Mouse (Mus musculus): ENCODE results near the gene Nfkb1. TPM values are rescaled to one million over a fixed set of nuclear protein-coding genes. Genes with fewer than 3 reads are reported as not detected.

The Nfkb1 gene
- polyA plus RNA-seq (2012; ENCODE audit: insufficient read depth, insufficient read length, missing spikeins), result 106 and 111 TPM in 2 replicates

- TF ChIP-seq CTCF (IDR thresholded peaks at IDR 0.05; ENCODE audit: low read depth, low read length) (no peak), POLR2A (IDR thresholded peaks at IDR 0.05; ENCODE audit: borderline replicate concordance, low read depth, low read length) (no peak)
- peak within 1 kb of the TSS; percentile 84 for H3K27ac ChIP-seq (ENCODE audit: insufficient read depth, low read depth, low read length)
- H3K4me3 ChIP-seq (ENCODE audit: insufficient read depth, low read length), result peak within 1 kb of the TSS; percentile 93
- H3K4me1 ChIP-seq (ENCODE audit: control insufficient read depth, insufficient read depth, low read length), result peaks cover 29% of the 10 kb centered on the region
These were observed at the start of gene Nfkb1 for GRCm38 (mm10) chr3:135691191-135692131. Gene Nfkb1, minus strand, starts transcription at chr3:135691547.

- Histone ChIP-seq H3K4me1 (ENCODE audit: control insufficient read depth, insufficient read depth, low read length) (no peaks in the 10 kb centered on the region), H3K4me3 (ENCODE audit: insufficient read depth, low read length) (no peak overlapping the region)
- TF ChIP-seq CTCF (IDR thresholded peaks at IDR 0.05; ENCODE audit: low read depth, low read length) (no peak), POLR2A (IDR thresholded peaks at IDR 0.05; ENCODE audit: borderline replicate concordance, low read depth, low read length) (no peak)
These were observed 49.4 kb upstream of the Nfkb1 start for GRCm38 (mm10) chr3:135740711-135741110.

GRCm38 (mm10) chr3:135734736-135735135, 43.4 kb upstream of the Nfkb1 start:
- H3K4me1 ChIP-seq (ENCODE audit: control insufficient read depth, insufficient read depth, low read length), result peaks cover 5% of the 10 kb centered on the region
- H3K4me3 ChIP-seq (ENCODE audit: insufficient read depth, low read length), result no peak overlapping the region
- H3K27ac ChIP-seq (ENCODE audit: insufficient read depth, low read depth, low read length), result no peak overlapping the region
- TF ChIP-seq POLR2A (IDR thresholded peaks at IDR 0.05; ENCODE audit: borderline replicate concordance, low read depth, low read length) (no peak), CTCF (IDR thresholded peaks at IDR 0.05; ENCODE audit: low read depth, low read length) (no peak)

More at GRCm38 (mm10) chr3:135740711-135741110, 49.4 kb upstream of the Nfkb1 start:
- H3K27ac ChIP-seq (ENCODE audit: insufficient read depth, low read depth, low read length), result no peak overlapping the region

- no peak for TF ChIP-seq CTCF (IDR thresholded peaks at IDR 0.05; ENCODE audit: low read depth, low read length)
- TF ChIP-seq POLR2A (IDR thresholded peaks at IDR 0.05; ENCODE audit: borderline replicate concordance, low read depth, low read length), result no peak
- Histone ChIP-seq H3K4me3 (ENCODE audit: insufficient read depth, low read length) (no peak overlapping the region), H3K27ac (ENCODE audit: insufficient read depth, low read depth, low read length) (no peak overlapping the region)
These were observed 41.5 kb upstream of the Nfkb1 start for GRCm38 (mm10) chr3:135732747-135733445.

GRCm38 (mm10) chr3:135731292-135732047, 40.1 kb upstream of the Nfkb1 start:
- TF ChIP-seq POLR2A (IDR thresholded peaks at IDR 0.05; ENCODE audit: borderline replicate concordance, low read depth, low read length) (no peak), CTCF (IDR thresholded peaks at IDR 0.05; ENCODE audit: low read depth, low read length) (no peak)
- Histone ChIP-seq H3K4me3 (ENCODE audit: insufficient read depth, low read length) (no peak overlapping the region), H3K27ac (ENCODE audit: insufficient read depth, low read depth, low read length) (no peak overlapping the region), H3K4me1 (ENCODE audit: control insufficient read depth, insufficient read depth, low read length) (peaks cover 5% of the 10 kb centered on the region)

More at GRCm38 (mm10) chr3:135732747-135733445, 41.5 kb upstream of the Nfkb1 start:
- peaks cover 5% of the 10 kb centered on the region for H3K4me1 ChIP-seq (ENCODE audit: control insufficient read depth, insufficient read depth, low read length)

GRCm38 (mm10) chr3:135730790-135731189, 39.4 kb upstream of the Nfkb1 start:
- Histone ChIP-seq H3K4me1 (ENCODE audit: control insufficient read depth, insufficient read depth, low read length) (peaks cover 5% of the 10 kb centered on the region), H3K27ac (ENCODE audit: insufficient read depth, low read depth, low read length) (no peak overlapping the region), H3K4me3 (ENCODE audit: insufficient read depth, low read length) (no peak overlapping the region)
- no peak for TF ChIP-seq POLR2A (IDR thresholded peaks at IDR 0.05; ENCODE audit: borderline replicate concordance, low read depth, low read length)
- TF ChIP-seq CTCF (IDR thresholded peaks at IDR 0.05; ENCODE audit: low read depth, low read length), result no peak

GRCm38 (mm10) chr3:135729575-135729974, 38.2 kb upstream of the Nfkb1 start:
- H3K27ac ChIP-seq (ENCODE audit: insufficient read depth, low read depth, low read length), result no peak overlapping the region
- H3K4me1 ChIP-seq (ENCODE audit: control insufficient read depth, insufficient read depth, low read length), result peaks cover 5% of the 10 kb centered on the region
- no peak for TF ChIP-seq CTCF (IDR thresholded peaks at IDR 0.05; ENCODE audit: low read depth, low read length)
- TF ChIP-seq POLR2A (IDR thresholded peaks at IDR 0.05; ENCODE audit: borderline replicate concordance, low read depth, low read length), result no peak

GRCm38 (mm10) chr3:135728900-135729299, 37.6 kb upstream of the Nfkb1 start:
- TF ChIP-seq POLR2A (IDR thresholded peaks at IDR 0.05; ENCODE audit: borderline replicate concordance, low read depth, low read length) (no peak), CTCF (IDR thresholded peaks at IDR 0.05; ENCODE audit: low read depth, low read length) (no peak)
- Histone ChIP-seq H3K4me3 (ENCODE audit: insufficient read depth, low read length) (no peak overlapping the region), H3K4me1 (ENCODE audit: control insufficient read depth, insufficient read depth, low read length) (peaks cover 5% of the 10 kb centered on the region), H3K27ac (ENCODE audit: insufficient read depth, low read depth, low read length) (no peak overlapping the region)

More at GRCm38 (mm10) chr3:135729575-135729974, 38.2 kb upstream of the Nfkb1 start:
- no peak overlapping the region for H3K4me3 ChIP-seq (ENCODE audit: insufficient read depth, low read length)

GRCm38 (mm10) chr3:135727339-135727738, 36.0 kb upstream of the Nfkb1 start:
- Histone ChIP-seq H3K4me3 (ENCODE audit: insufficient read depth, low read length) (no peak overlapping the region), H3K27ac (ENCODE audit: insufficient read depth, low read depth, low read length) (no peak overlapping the region), H3K4me1 (ENCODE audit: control insufficient read depth, insufficient read depth, low read length) (peaks cover 5% of the 10 kb centered on the region)
- TF ChIP-seq CTCF (IDR thresholded peaks at IDR 0.05; ENCODE audit: low read depth, low read length) (no peak), POLR2A (IDR thresholded peaks at IDR 0.05; ENCODE audit: borderline replicate concordance, low read depth, low read length) (no peak)
